Mouse (Mus musculus) ES-E14 (cell line): ENCODE measurements at regions not wholly inside any gene's neighbourhood (a gene's known extent, or its start where the extent isn't known, plus 50 kb on each side); places are given as distances from the start of the nearest gene placed in this dataset.

Experiments
- DNase-seq: peaks from one replicate; pipeline ENCODE4 v3.0.0-alpha.2; 2013; ENCODE audit warnings: low read depth, low spot score
- H3K27ac ChIP-seq: 2 replicates; pipeline ENCODE4 v1.5.1; 2012; ENCODE audit warnings: low read depth, mild to moderate bottlenecking, low read length, moderate library complexity, mixed read lengths; ENCODE audit not compliant: poor library complexity, insufficient read depth, severe bottlenecking
- H3K36me3 ChIP-seq: 2 replicates; pipeline ENCODE4 v1.6.1; 2012; ENCODE audit warnings: mild to moderate bottlenecking, low read length, moderate library complexity, mixed read lengths; ENCODE audit not compliant: control insufficient read depth, poor library complexity, insufficient read depth, severe bottlenecking
- H3K4me1 ChIP-seq, 2 experiments: fragments of 150-350 bp in 1 of 2; sonication (generic) in 1 of 2; 2 replicates each; pipeline ENCODE4 v1.6.1; 2012; ENCODE audit warnings: low read length in 2 of 2, mild to moderate bottlenecking in 1 of 2, mixed read lengths in 1 of 2; ENCODE audit not compliant: control insufficient read depth in 2 of 2, insufficient read depth in 2 of 2, poor library complexity in 1 of 2
- H3K4me3 ChIP-seq, 2 experiments: fragments of 150-350 bp in 1 of 2; sonication (generic) in 1 of 2; 2 replicates each; pipeline ENCODE4 v1.5.1; 2012; ENCODE audit warnings: low read length in 2 of 2, low read depth in 1 of 2, mild to moderate bottlenecking in 1 of 2, mixed read lengths in 1 of 2; ENCODE audit not compliant: insufficient read depth in 1 of 2, poor library complexity in 1 of 2, severe bottlenecking in 1 of 2
- H3K9ac ChIP-seq: 2 replicates; pipeline ENCODE4 v1.6.1; 2012; ENCODE audit warnings: low read depth, mild to moderate bottlenecking, low read length, mixed read lengths; ENCODE audit not compliant: poor library complexity, insufficient read depth, severe bottlenecking
- H3K9me3 ChIP-seq: fragments of 150-350 bp; sonication (generic); 2 replicates; pipeline ENCODE4 v1.6.1; 2012; ENCODE audit warnings: low read depth, mild to moderate bottlenecking, low read length; ENCODE audit not compliant: control insufficient read depth, insufficient read depth
- CHD2 ChIP-seq: IDR thresholded peaks from 2 replicates; pipeline ENCODE4 v1.6.1; 2014; ENCODE audit warnings: mild to moderate bottlenecking, low read depth, low read length, inconsistent platforms
- HCFC1 ChIP-seq: IDR thresholded peaks from 2 replicates; pipeline ENCODE4 v1.6.1; 2012; ENCODE audit warnings: low read length, inconsistent platforms, borderline replicate concordance; ENCODE audit not compliant: insufficient read depth
- MAFK ChIP-seq: IDR thresholded peaks from 2 replicates; pipeline ENCODE4 v1.6.1; 2014; ENCODE audit warnings: mild to moderate bottlenecking, low read depth, low read length, inconsistent platforms; ENCODE audit not compliant: insufficient read depth
- ZC3H11A ChIP-seq: IDR thresholded peaks from 2 replicates; pipeline ENCODE4 v1.6.1; 2012; ENCODE audit warnings: low read depth, mild to moderate bottlenecking, inconsistent platforms, low read length, borderline replicate concordance
- ZNF384 ChIP-seq: IDR thresholded peaks from 2 replicates; pipeline ENCODE4 v1.6.1; 2012; ENCODE audit warnings: low read depth, low read length, inconsistent platforms
- in situ Hi-C, 2 experiments: fragments of 600-800 bp; cut with MboI; formaldehyde crosslinking; loops; one replicate each; pipeline ENCODE4 v1.15.1; 2025; ENCODE audit warnings: low sequenced_read_pairs in 2 of 2, inconsistent platforms in 1 of 2; ENCODE audit not compliant: unreplicated experiment in 2 of 2

- Histone ChIP-seq H3K36me3 (no peaks in the 10 kb centered on the region), H3K27ac (no peak overlapping the region), H3K4me3 (no peak overlapping the region), H3K4me1 (peaks cover 3 to 6% of the 10 kb centered on the region in 2 experiments; a peak in 3 of 4 replicates), H3K9ac (no peak overlapping the region), H3K9me3 (no peaks in the 10 kb centered on the region)
- TF ChIP-seq MAFK (no peak), HCFC1 (no peak), ZC3H11A (no peak), ZNF384 (peak; percentile 38; the same call in 1 of the 2 replicates), CHD2 (no peak)
- DNase-seq: no peak
- in situ Hi-C loops: no loop called here
Measured at GRCm38 (mm10) chr13:44012868-44013267, 228.3 kb downstream of the Cd83 start.

- H3K9ac ChIP-seq: peak overlapping the region; percentile 20; the same call in 1 of the 2 replicates
- no peaks in the 10 kb centered on the region for H3K9me3 ChIP-seq
- DNase-seq: peak; percentile 75
- in situ Hi-C loops: no loop called here
- H3K36me3 ChIP-seq: no peaks in the 10 kb centered on the region
- peak overlapping the region in 1 of 2 experiments; percentile 23; a peak in 1 of 4 replicates for H3K4me3 ChIP-seq
- H3K27ac ChIP-seq: peak overlapping the region; percentile 86
- H3K4me1 ChIP-seq: peaks cover 21 to 34% of the 10 kb centered on the region in 2 experiments
- TF ChIP-seq ZC3H11A: no peak
- TF ChIP-seq MAFK: no peak
- TF ChIP-seq HCFC1: no peak
- TF ChIP-seq CHD2: no peak
- TF ChIP-seq ZNF384: no peak
Measured at GRCm38 (mm10) chr13:44018489-44019303, 234.1 kb downstream of the Cd83 start.

GRCm38 (mm10) chr13:44019304-44019583 lies 234.7 kb downstream of the Cd83 start:
- in situ Hi-C loops: no loop called here
- no peak for TF ChIP-seq MAFK
- no peak for TF ChIP-seq ZC3H11A
- TF ChIP-seq ZNF384: no peak
- no peak for TF ChIP-seq HCFC1
- TF ChIP-seq CHD2: no peak
- Histone ChIP-seq H3K4me1 (peaks cover 21 to 34% of the 10 kb centered on the region in 2 experiments), H3K9me3 (no peaks in the 10 kb centered on the region), H3K4me3 (no peak overlapping the region), H3K36me3 (no peaks in the 10 kb centered on the region), H3K27ac (peak overlapping the region; percentile 54), H3K9ac (no peak overlapping the region)
- no peak for DNase-seq

GRCm38 (mm10) chr13:44020851-44021250 lies 236.3 kb downstream of the Cd83 start:
- no peaks in the 10 kb centered on the region for H3K36me3 ChIP-seq
- H3K4me1 ChIP-seq: peaks cover 21 to 34% of the 10 kb centered on the region in 2 experiments
- no peak overlapping the region for H3K27ac ChIP-seq
- TF ChIP-seq ZNF384 (no peak), HCFC1 (no peak), MAFK (no peak), CHD2 (no peak), ZC3H11A (no peak)
- no peak overlapping the region for H3K9ac ChIP-seq
- in situ Hi-C loops: no loop called here
- H3K4me3 ChIP-seq: no peak overlapping the region
- no peak for DNase-seq
- no peaks in the 10 kb centered on the region for H3K9me3 ChIP-seq
